Mouse (Mus musculus) kidney, adult 8-10 months (tissue): ENCODE measurements at regions not wholly inside any gene's neighbourhood (a gene's known extent, or its start where the extent isn't known, plus 50 kb on each side); places are given as distances from the start of the nearest gene placed in this dataset.

Source experiments
- DNase-seq, 2 experiments: peaks; one replicate each; pipeline ENCODE4 v3.0.0; 2022

DNA sequence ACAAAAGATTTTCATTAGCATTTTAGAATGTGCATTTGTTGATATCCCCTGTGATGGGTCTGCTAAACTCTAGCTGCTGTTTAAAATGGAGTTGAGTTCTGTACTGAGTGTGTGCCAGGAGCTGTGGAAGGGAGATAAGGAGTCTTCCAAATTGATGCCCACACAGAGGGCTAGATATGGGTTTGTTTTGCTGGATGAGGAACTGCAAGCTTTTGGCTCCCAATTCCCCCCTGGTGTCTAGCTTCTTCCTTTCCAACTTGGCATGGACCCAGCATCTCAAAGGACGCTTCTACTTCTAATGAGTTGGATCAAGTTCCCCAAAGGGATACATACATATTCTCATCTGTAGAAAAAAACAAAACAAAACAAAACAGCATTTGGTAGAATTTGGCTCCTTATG is 577.0 kb upstream of the Large1 start:
- DNase-seq: no peak

DNA sequence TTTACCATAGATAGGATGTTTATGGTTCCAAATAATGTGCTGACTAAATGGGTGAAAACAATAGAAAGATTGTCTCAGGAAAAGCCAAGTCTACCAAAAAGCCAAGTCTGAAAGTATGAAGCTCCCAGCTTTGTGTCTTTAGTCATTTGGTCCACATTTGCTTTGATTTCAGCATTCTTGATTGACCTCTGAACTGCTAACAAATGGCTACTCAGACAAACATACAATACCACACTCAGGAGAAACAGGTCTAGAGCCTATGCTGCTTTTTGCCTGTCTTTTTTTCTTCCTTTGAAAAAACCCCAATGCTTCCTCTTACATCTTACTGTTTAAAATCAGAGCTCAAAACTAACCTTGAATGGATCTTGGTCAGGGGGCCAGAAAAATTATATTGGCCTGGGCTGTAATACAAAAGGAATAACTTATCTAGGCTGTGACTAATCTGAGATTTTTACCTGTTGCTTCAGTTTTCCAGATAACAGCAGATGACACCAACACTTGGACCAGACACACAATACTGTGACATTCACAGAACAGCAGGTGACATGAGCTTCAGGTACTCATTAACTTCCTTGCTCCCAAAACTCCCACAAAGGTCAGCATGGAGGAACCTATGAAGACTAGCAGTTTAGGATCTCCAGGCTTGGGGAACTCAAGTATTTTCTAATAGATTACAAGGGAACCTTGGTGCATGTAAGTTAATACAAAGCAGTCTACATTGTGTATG is 572.3 kb upstream of the Large1 start:
- no peak for DNase-seq

DNA sequence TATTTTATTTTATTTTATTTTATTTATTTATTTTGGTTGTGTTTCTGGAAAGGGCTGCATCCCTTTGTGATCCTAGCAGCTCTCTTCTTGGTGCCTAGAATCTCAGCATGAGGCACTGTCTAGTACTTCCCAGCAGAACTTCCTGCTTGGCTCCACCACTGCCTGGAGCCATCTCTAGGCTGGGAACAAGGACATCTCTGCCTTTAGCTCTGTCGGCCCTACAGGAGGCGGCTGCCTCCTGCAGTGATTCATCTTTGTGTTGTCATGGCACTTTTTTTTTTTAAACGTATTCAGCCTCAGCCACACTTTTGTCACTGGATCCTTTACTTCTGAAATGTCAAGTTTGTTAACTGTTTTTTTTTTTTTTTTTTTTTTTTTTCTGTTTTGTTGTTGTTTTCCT is 569.8 kb upstream of the Large1 start:
- no peak for DNase-seq

DNA sequence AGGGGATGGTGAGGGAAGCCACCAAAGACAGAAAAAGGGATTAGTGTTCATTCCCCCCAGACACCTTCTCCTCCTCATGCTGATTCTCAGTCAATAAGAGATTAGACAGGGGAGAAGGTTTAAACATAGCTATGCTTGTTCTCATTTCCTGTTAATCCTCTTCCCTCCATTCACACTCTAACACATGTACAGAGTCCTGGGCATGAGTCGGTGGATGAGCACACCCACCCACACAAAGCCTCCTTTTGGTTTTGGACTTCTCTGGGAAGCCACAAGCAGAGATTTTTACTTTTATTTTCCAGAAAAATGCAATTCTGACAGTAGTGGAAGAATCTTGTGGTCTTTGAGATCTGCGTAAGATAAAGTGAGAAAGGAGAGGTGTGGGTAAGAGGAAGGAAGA is 567.8 kb upstream of the Large1 start:
- DNase-seq: no peak

DNA sequence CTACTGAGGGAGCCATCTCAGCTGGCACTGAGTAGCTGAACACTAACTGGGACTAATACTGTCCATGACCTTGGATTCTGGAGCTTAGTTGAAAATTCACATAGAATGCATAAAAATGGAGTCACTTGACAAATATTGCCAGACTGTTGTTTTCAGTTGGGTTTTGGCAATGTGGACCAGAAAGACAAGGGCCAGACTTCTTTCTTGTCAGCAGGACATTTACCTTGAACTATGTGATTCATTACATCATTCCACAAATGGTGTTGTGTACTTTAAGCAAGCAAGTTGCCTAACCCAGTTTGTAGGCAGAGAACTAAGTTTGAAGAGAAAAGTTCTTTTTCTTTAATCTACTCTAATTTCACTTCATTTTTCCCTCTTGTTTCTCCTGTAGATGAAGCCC is 567.2 kb upstream of the Large1 start:
- no peak for DNase-seq

DNA sequence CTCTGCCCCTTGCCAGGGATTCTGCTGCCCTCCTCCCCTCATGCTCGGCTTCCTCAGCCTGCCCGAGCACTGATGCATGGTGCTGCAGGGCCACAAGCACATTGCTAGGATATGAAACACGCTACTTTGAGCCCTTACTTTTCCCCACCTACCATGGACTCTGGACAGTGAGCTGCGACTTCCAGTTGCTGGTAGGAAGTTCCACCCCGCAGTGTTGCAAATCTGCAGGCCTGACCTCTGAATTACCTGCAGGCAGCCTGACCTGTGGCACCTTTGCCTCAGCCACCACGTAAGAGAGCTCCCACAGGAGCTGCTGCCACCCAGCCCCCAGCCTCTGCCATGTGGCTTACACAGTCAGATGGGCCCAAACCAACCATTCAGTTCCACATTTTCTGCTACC is 551.7 kb upstream of the Large1 start:
- DNase-seq: peak; percentile 1 to 11

DNA sequence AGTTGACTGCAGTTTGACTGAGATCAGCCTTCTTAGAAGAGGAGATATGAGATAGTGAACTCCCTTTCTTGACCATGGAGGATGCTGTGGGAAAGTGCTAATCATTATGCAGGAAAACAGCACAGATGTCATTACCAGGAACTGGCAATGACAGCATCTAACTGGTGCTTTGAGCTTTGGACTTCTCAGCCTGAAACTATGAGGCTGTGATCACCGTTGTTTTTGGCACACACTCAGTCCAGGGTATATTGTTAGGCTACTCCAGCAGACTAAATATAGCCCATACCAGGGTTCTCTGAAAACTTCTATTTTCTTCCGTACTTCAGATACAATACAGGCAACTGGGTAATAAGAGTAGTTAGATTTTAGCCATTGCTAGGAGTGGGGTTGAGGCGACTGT is 550.5 kb upstream of the Large1 start:
- DNase-seq: peak in 1 of 2 experiments; percentile 9

DNA sequence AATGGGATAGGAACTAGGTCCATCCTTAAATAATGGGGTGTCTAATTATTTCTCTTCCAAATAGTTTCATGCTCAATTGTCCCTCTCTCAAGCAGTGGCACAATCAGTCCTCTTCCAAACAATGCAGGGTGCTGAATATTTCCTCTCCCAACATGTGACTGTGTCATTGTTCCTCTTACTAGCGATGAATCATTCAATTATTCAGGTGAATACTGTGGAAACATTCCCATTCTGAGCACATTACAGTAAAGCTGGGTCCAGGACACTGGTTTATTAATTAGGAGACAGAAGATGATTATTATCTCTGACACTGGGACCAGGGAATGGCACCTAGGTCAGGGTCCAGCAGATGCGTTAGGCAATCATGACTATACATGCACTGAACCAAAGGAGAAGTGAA is 532.6 kb upstream of the Large1 start:
- DNase-seq: no peak

DNA sequence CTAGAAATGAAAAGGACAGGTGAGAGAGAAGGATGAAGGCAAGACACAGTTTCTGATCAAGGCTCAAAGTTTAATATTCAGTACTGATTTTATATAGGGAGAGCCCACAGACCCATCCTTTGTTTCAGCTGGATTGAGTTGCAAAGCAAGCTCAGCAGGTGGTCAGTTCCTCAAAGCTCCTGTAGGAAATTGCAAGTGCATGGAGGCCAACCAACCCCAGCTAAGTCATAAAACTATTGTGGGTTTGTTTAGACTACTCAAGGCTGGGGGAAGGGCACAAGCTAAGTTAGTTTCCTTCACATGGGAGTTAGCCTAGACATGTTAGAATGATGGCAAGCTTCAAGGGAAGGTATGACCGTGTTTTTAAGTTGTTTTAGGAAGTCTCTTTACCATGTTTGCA is 528.3 kb upstream of the Large1 start:
- DNase-seq: no peak
